In genomic region chr19:4509986-4510963, GRCm38 (mm10) we compare ENCODE assay signal across 8 mouse cellular contexts. TPM values are rescaled to one million over a fixed set of nuclear protein-coding genes. Genes with fewer than 3 reads are reported as not detected.
A peak's percentile ranks its signal among the peaks of the same experiment; 100 is the strongest.
DNase-seq lines count a peak whose midpoint lies in the region; ATAC-seq and TF ChIP-seq lines count a peak whose summit lies in the region.

Gene Pcx, plus strand, starts transcription at chr19:4510472.

- H3K4me2 ChIP-seq in embryonic facial prominence, embryonic 13.5 days: peak within 1 kb of the TSS; percentile 89
- peak within 1 kb of the TSS; percentile 91 for H3K4me2 ChIP-seq in limb, embryonic 12.5 days
- H3K4me2 ChIP-seq in midbrain, embryonic 15.5 days: peak within 1 kb of the TSS; percentile 72

- peak within 1 kb of the TSS; percentile 66 for H3K4me3 ChIP-seq in embryonic facial prominence, embryonic 13.5 days
- peak within 1 kb of the TSS; percentile 67 for H3K4me3 ChIP-seq in kidney, adult 2 months (ENCODE audit: insufficient read depth, low read depth, low read length)
- H3K4me3 ChIP-seq in limb, embryonic 12.5 days (replicated peaks): peak within 1 kb of the TSS; percentile 72
- H3K4me3 ChIP-seq in midbrain, embryonic 15.5 days: peak within 1 kb of the TSS; percentile 62
- peak within 1 kb of the TSS; percentile 92 for H3K4me3 ChIP-seq in spleen, adult 2 months (ENCODE audit: extremely low read depth, insufficient read depth, insufficient read length)

- peak within 1 kb of the TSS; percentile 44; the same call in 1 of the 2 replicates for H3K27ac ChIP-seq in embryonic facial prominence, embryonic 13.5 days
- H3K27ac ChIP-seq in kidney, adult 2 months (ENCODE audit: insufficient read depth, low read depth, low read length): peak within 1 kb of the TSS; percentile 70
- H3K27ac ChIP-seq in limb, embryonic 12.5 days: no peak within 1 kb of the TSS
- H3K27ac ChIP-seq in midbrain, embryonic 15.5 days: 0 out of 2 replicates have a peak within 1 kb of the TSS, but pooled peaks have one; percentile 26
- no peak within 1 kb of the TSS for H3K27ac ChIP-seq in spleen, adult 2 months (ENCODE audit: insufficient read depth, low read length)

- no peak for TF ChIP-seq CTCF in kidney, adult 2 months (conservative IDR thresholded peaks at IDR 0.05; ENCODE audit: insufficient read depth, insufficient read length, low read depth, low read length)
- no peak for TF ChIP-seq CTCF in spleen, adult 2 months (IDR thresholded peaks at IDR 0.05; ENCODE audit: extremely low read depth, insufficient read depth, insufficient read length, insufficient replicate concordance)

- peak; percentile 99 for DNase-seq in 3134 (ENCODE audit: extremely low read depth, insufficient read length, low spot score)
- peak; percentile 98 to 99 for DNase-seq in adrenal gland, postnatal 36 days
- DNase-seq in heart, adult 18-20 months: peak; percentile 99 to 100
- DNase-seq in kidney, adult 2 months: peak; percentile 100
- peak; percentile 95 to 99 for DNase-seq in spleen, adult 2 months (ENCODE audit: low read depth in 1 of 2, low spot score in 2 of 2)

- peak; percentile 99 for ATAC-seq in embryonic facial prominence, embryonic 13.5 days (ENCODE audit: insufficient number of reproducible peaks, insufficient read depth, low FRiP score, low TSS enrichment, low read depth)
- ATAC-seq in limb, embryonic 12.5 days (ENCODE audit: insufficient number of reproducible peaks, insufficient read depth, low FRiP score, low TSS enrichment, low read depth): peak; percentile 100
- peak; percentile 100 for ATAC-seq in midbrain, embryonic 15.5 days (replicated peaks)

- peak within 1 kb of the TSS; percentile 74 for H3K9ac ChIP-seq in embryonic facial prominence, embryonic 13.5 days
- peak within 1 kb of the TSS; percentile 61 for H3K9ac ChIP-seq in limb, embryonic 12.5 days (replicated peaks)
- peak within 1 kb of the TSS; percentile 42 for H3K9ac ChIP-seq in midbrain, embryonic 15.5 days

- WGBS in embryonic facial prominence, embryonic 13.5 days: under 1% methylated on average over 82 of the region's 82 CpGs
- under 1% methylated on average over 82 of the region's 82 CpGs for WGBS in kidney, adult 2 months
- under 1% methylated on average over 82 of the region's 82 CpGs for WGBS in limb, embryonic 12.5 days
- WGBS in midbrain, embryonic 15.5 days: under 1% methylated on average over 82 of the region's 82 CpGs
- 1% methylated on average over 82 of the region's 82 CpGs for WGBS in spleen, adult 2 months

- peak; percentile 89 for TF ChIP-seq POLR2A in kidney, adult 2 months (IDR thresholded peaks at IDR 0.05; ENCODE audit: low read depth, low read length)
- peak; percentile 11; the same call in 1 of the 2 replicates for TF ChIP-seq POLR2A in spleen, adult 2 months (IDR thresholded peaks at IDR 0.05; ENCODE audit: low read depth, low read length)

- no peaks in the 10 kb centered on the region; the same call in 1 of the 2 replicates for H3K27me3 ChIP-seq in embryonic facial prominence, embryonic 13.5 days
- H3K27me3 ChIP-seq in kidney, adult 2 months (replicated peaks; ENCODE audit: control insufficient read depth, insufficient read depth, low read length): no peaks in the 10 kb centered on the region
- H3K27me3 ChIP-seq in limb, embryonic 12.5 days: peaks cover 15% of the 10 kb centered on the region; the same call in 1 of the 2 replicates
- no peaks in the 10 kb centered on the region for H3K27me3 ChIP-seq in midbrain, embryonic 15.5 days (replicated peaks)
- peaks cover 10% of the 10 kb centered on the region for H3K27me3 ChIP-seq in spleen, adult 2 months (ENCODE audit: control insufficient read depth, insufficient read depth, low read length)

- H3K4me1 ChIP-seq in embryonic facial prominence, embryonic 13.5 days: peaks cover 24% of the 10 kb centered on the region
- H3K4me1 ChIP-seq in kidney, adult 2 months (ENCODE audit: control insufficient read depth, insufficient read depth, low read length): peaks cover 5% of the 10 kb centered on the region; the same call in 1 of the 2 replicates
- peaks cover 18% of the 10 kb centered on the region for H3K4me1 ChIP-seq in limb, embryonic 12.5 days (replicated peaks)
- H3K4me1 ChIP-seq in midbrain, embryonic 15.5 days: peaks cover 11% of the 10 kb centered on the region
- H3K4me1 ChIP-seq in spleen, adult 2 months (ENCODE audit: control insufficient read depth, insufficient read depth, insufficient read length): peaks cover 2% of the 10 kb centered on the region; the same call in 1 of the 2 replicates

- H3K9me3 ChIP-seq in embryonic facial prominence, embryonic 13.5 days: no peaks in the 10 kb centered on the region
- H3K9me3 ChIP-seq in limb, embryonic 12.5 days: no peaks in the 10 kb centered on the region
- no peaks in the 10 kb centered on the region for H3K9me3 ChIP-seq in midbrain, embryonic 15.5 days

- no peaks in the 10 kb centered on the region for H3K36me3 ChIP-seq in embryonic facial prominence, embryonic 13.5 days
- no peaks in the 10 kb centered on the region for H3K36me3 ChIP-seq in kidney, adult 2 months (ENCODE audit: control insufficient read depth, insufficient read depth, low read length)
- H3K36me3 ChIP-seq in limb, embryonic 12.5 days: no peaks in the 10 kb centered on the region
- H3K36me3 ChIP-seq in midbrain, embryonic 15.5 days (replicated peaks): no peaks in the 10 kb centered on the region
- no peaks in the 10 kb centered on the region for H3K36me3 ChIP-seq in spleen, adult 2 months (ENCODE audit: control insufficient read depth, insufficient read depth, low read length)

RNA-seq across cellular contexts. Expression of gene Pcx, which starts in this region (rescaled TPM):
- total RNA-seq in adrenal gland, postnatal 36 days (2021): 100 to 1,000 TPM; 683 to 762 TPM
- 24.8 and 26.3 TPM in 2 replicates for polyA plus RNA-seq in embryonic facial prominence, embryonic 13.5 days (2015; fragmentation: Nextera tagmentation; extraction: Ambion mirVana)
- total RNA-seq in heart, adult 18-20 months (2021): 10 to 100 TPM; 44.9 to 96.4 TPM
- polyA plus RNA-seq in kidney, adult 2 months (2012; rRNA removed): 286 and 295 TPM in 2 replicates
- polyA plus RNA-seq in limb, embryonic 12.5 days (2016; fragmentation: Nextera tagmentation; extraction: Ambion mirVana): 20.6 and 24.0 TPM in 2 replicates
- polyA plus RNA-seq in midbrain, embryonic 15.5 days (2015; fragmentation: Nextera tagmentation; extraction: Ambion mirVana): 26.6 and 30.5 TPM in 2 replicates
- polyA plus RNA-seq in spleen, adult 2 months (2012; rRNA removed): 5.9 and 8.6 TPM in 2 replicates

Comparison
In these comparisons a context has a peak if more than half of its experiments do, and no peak if none do; other contexts are left out.
1. RNA of gene Pcx (total RNA-seq): 683 to 762 TPM in adrenal gland, postnatal 36 days; 44.9 to 96.4 TPM in heart, adult 18-20 months; every median in the first group is over 4 times any median in the second.
2. H3K27ac ChIP-seq: peak in embryonic facial prominence, embryonic 13.5 days (single experiment), kidney, adult 2 months (single experiment) and midbrain, embryonic 15.5 days (single experiment); none in limb, embryonic 12.5 days (single experiment) and spleen, adult 2 months (single experiment).
3. Peak in every context shown above with its lines, with median percentiles within 50 percentile points of each other: DNase-seq, ATAC-seq, H3K4me2 ChIP-seq, H3K4me3 ChIP-seq and H3K9ac ChIP-seq.